Mouse (Mus musculus): Measurements from ENCODE around the gene Gnl2. TPM values are rescaled to one million over a fixed set of nuclear protein-coding genes. Genes with fewer than 3 reads are reported as not detected.

Gnl2 gene
- polyA plus RNA-seq, 1 experiment = 10.3 TPM

GRCm38 (mm10) chr4:125101334-125101733 is 84.9 kb downstream of the Gnl2 start:
- Histone ChIP-seq H3K4me1 (ENCODE audit: control insufficient read depth, insufficient read depth, insufficient read length) (no peaks in the 10 kb centered on the region), H3K36me3 (ENCODE audit: control insufficient read depth, insufficient read depth, low read length) (peaks cover 13% of the 10 kb centered on the region), H3K4me3 (ENCODE audit: extremely low read depth, insufficient read depth, insufficient read length) (no peak overlapping the region), H3K27me3 (ENCODE audit: control insufficient read depth, insufficient read depth, low read length) (no peaks in the 10 kb centered on the region), H3K27ac (ENCODE audit: insufficient read depth, low read length) (no peak overlapping the region)
- 88% methylated on average over 13 of the region's 13 CpGs for WGBS
- no peak for TF ChIP-seq CTCF (IDR thresholded peaks at IDR 0.05; ENCODE audit: extremely low read depth, insufficient read depth, insufficient read length, insufficient replicate concordance)
- no peak for TF ChIP-seq POLR2A (IDR thresholded peaks at IDR 0.05; ENCODE audit: low read depth, low read length)
- DNase-seq (ENCODE audit: low read depth in 1 of 2, low spot score in 2 of 2) = no peak

Other genes with a start within 250 kb of the Gnl2 start
- gene Mtf1, start 214.5 kb upstream of the Gnl2 start, polyA plus RNA-seq (2012; rRNA removed) = 5.5 and 5.9 TPM in 2 replicates
- 25.5 and 28.0 TPM in 2 replicates for gene Yrdc, start 165.9 kb upstream of the Gnl2 start, polyA plus RNA-seq (2012; rRNA removed)
- 14.7 and 19.7 TPM in 2 replicates for gene 1110065P20Rik, start 165.4 kb upstream of the Gnl2 start, polyA plus RNA-seq (2012; rRNA removed)
- 0.65 TPM in 2 replicates for gene Maneal, start 154.4 kb upstream of the Gnl2 start, polyA plus RNA-seq (2012; rRNA removed)
- not detected in 2 replicates for gene Epha10, start 135.7 kb upstream of the Gnl2 start, polyA plus RNA-seq (2012; rRNA removed)
- 13.2 and 13.6 TPM in 2 replicates for gene 9930104L06Rik, start 79.5 kb upstream of the Gnl2 start, polyA plus RNA-seq (2012; rRNA removed)
- gene Cdca8, start 77.3 kb upstream of the Gnl2 start, polyA plus RNA-seq (2012; rRNA removed) = 14.8 and 19.0 TPM in 2 replicates
- gene Rspo1, start 30.2 kb upstream of the Gnl2 start, polyA plus RNA-seq (2012; rRNA removed) = 6.2 and 7.2 TPM in 2 replicates
- not detected in 2 replicates for gene Dnali1, start 49.1 kb downstream of the Gnl2 start, polyA plus RNA-seq (2012; rRNA removed)
- 7.2 and 9.1 TPM in 2 replicates for gene Snip1, start 50.1 kb downstream of the Gnl2 start, polyA plus RNA-seq (2012; rRNA removed)
- gene Meaf6, start 68.5 kb downstream of the Gnl2 start, polyA plus RNA-seq (2012; rRNA removed) = 11.3 and 12.7 TPM in 2 replicates
- gene Zc3h12a, start 111.3 kb downstream of the Gnl2 start, polyA plus RNA-seq (2012; rRNA removed) = 27.6 and 36.4 TPM in 2 replicates